Mouse (Mus musculus) lung, adult 2 months (tissue): ENCODE data around the gene Aimp1. TPM values are rescaled to one million over a fixed set of nuclear protein-coding genes. Genes with fewer than 3 reads are reported as not detected.

Experiments
- DNase-seq: peaks from one replicate; pipeline ENCODE4 v3.0.0; 2022
- H3K4me1 ChIP-seq: fragments of 200-500 bp; 2 replicates; pipeline ENCODE4 v1.6.1; 2011; ENCODE audit warnings: low read length; ENCODE audit not compliant: control insufficient read depth, insufficient read depth
- H3K4me3 ChIP-seq: fragments of 200-500 bp; replicated peaks from 2 replicates; pipeline ENCODE3; 2011; ENCODE audit warnings: low read depth, mild to moderate bottlenecking, control low read depth, low read length; ENCODE audit errors: extremely low read depth
- CTCF ChIP-seq: fragments of 200-500 bp; IDR thresholded peaks from 2 replicates; pipeline ENCODE4 v1.5.1; 2011; ENCODE audit warnings: mild to moderate bottlenecking, low read length, control low read depth; ENCODE audit not compliant: insufficient read depth
- POLR2A ChIP-seq: fragments of 200-500 bp; IDR thresholded peaks from 2 replicates; pipeline ENCODE4 v1.6.1; 2011; ENCODE audit warnings: low read depth, mild to moderate bottlenecking, control low read depth, low read length, borderline replicate concordance; ENCODE audit errors: extremely low read depth
- WGBS: fragments of 180-500 bp; shearing (Covaris S2); methylation state at CpG from one replicate; pipeline ENCODE4 v1.1.7; 2018; 5-methylcytosine and 5-hydroxymethylcytosine counted together
- polyA plus RNA-seq: library from polyadenylated mRNA; depleted of rRNA; stranded (reverse); fragments of >200 nt; gene quantifications from 2 replicates; pipeline ENCODE4 v1.2.3, GENCODE M21; 2012; rRNA removed

Aimp1 gene
- polyA plus RNA-seq, 1 experiment: 12.6 TPM

- H3K4me1 ChIP-seq: no peaks in the 10 kb centered on the region
- no peak for TF ChIP-seq CTCF
- TF ChIP-seq POLR2A: no peak
- no peak for DNase-seq
- H3K4me3 ChIP-seq: no peak overlapping the region
- 28% methylated on average over 8 of the region's 8 CpGs for WGBS
Measured at GRCm38 (mm10) chr3:132628741-132629140, 55.4 kb downstream of the Aimp1 start.

Other genes with a start within 250 kb of the Aimp1 start
- not detected in 2 replicates for gene Gimd1, start 54.5 kb downstream of the Aimp1 start, polyA plus RNA-seq
- gene Tbck, start 226 bp downstream of the Aimp1 start, polyA plus RNA-seq: 3.0 and 4.0 TPM in 2 replicates